Mouse (Mus musculus): ENCODE data around the gene Lrmda.

Lrmda gene

GRCm38 (mm10) chr14:22818202-22818530, 798.7 kb downstream of the Lrmda start:
- DNase-seq: no peak

- no peak for DNase-seq
Observed at GRCm38 (mm10) chr14:22822942-22823341, 803.4 kb downstream of the Lrmda start.

GRCm38 (mm10) chr14:22826825-22827224, 807.3 kb downstream of the Lrmda start:
- DNase-seq: no peak

GRCm38 (mm10) chr14:22837058-22837457, 817.5 kb downstream of the Lrmda start:
- no peak for DNase-seq

- DNase-seq: no peak
Observed at GRCm38 (mm10) chr14:22841136-22841535, 821.6 kb downstream of the Lrmda start.

GRCm38 (mm10) chr14:22844006-22844405, 824.5 kb downstream of the Lrmda start:
- DNase-seq: no peak

- no peak for DNase-seq
Observed at GRCm38 (mm10) chr14:22845401-22845800, 825.9 kb downstream of the Lrmda start.

- no peak for DNase-seq
Observed at GRCm38 (mm10) chr14:22847011-22847786, 827.7 kb downstream of the Lrmda start.

- DNase-seq: no peak
Observed at GRCm38 (mm10) chr14:22849108-22849507, 829.6 kb downstream of the Lrmda start.

GRCm38 (mm10) chr14:22860631-22861030, 841.1 kb downstream of the Lrmda start:
- DNase-seq: peak; percentile 2

GRCm38 (mm10) chr14:22864132-22864531, 844.6 kb downstream of the Lrmda start:
- DNase-seq: no peak

GRCm38 (mm10) chr14:22874584-22874983, 855.1 kb downstream of the Lrmda start:
- DNase-seq: no peak

GRCm38 (mm10) chr14:22887182-22887581, 867.7 kb downstream of the Lrmda start:
- no peak for DNase-seq

GRCm38 (mm10) chr14:22899312-22899711, 879.8 kb downstream of the Lrmda start:
- DNase-seq: no peak

GRCm38 (mm10) chr14:22902116-22902515, 882.6 kb downstream of the Lrmda start:
- no peak for DNase-seq

GRCm38 (mm10) chr14:22902914-22903313, 883.4 kb downstream of the Lrmda start:
- no peak for DNase-seq

GRCm38 (mm10) chr14:22905741-22906667, 886.5 kb downstream of the Lrmda start:
- no peak for DNase-seq

GRCm38 (mm10) chr14:22906716-22907115, 887.2 kb downstream of the Lrmda start:
- peak; percentile 12 for DNase-seq

GRCm38 (mm10) chr14:22907221-22907620, 887.7 kb downstream of the Lrmda start:
- no peak for DNase-seq

GRCm38 (mm10) chr14:22908006-22908405, 888.5 kb downstream of the Lrmda start:
- no peak for DNase-seq

GRCm38 (mm10) chr14:22915463-22915862, 896.0 kb downstream of the Lrmda start:
- no peak for DNase-seq

GRCm38 (mm10) chr14:22918499-22918898, 899.0 kb downstream of the Lrmda start:
- no peak for DNase-seq

GRCm38 (mm10) chr14:22918931-22919330, 899.4 kb downstream of the Lrmda start:
- DNase-seq: no peak

- DNase-seq: no peak
Observed at GRCm38 (mm10) chr14:22921152-22921551, 901.6 kb downstream of the Lrmda start.

Measured in cerebellum, adult 9-10 months (tissue).